Mouse (Mus musculus) forebrain, embryonic 11.5 days (tissue): Measurements from ENCODE around the gene Tbx1. TPM values are rescaled to one million over a fixed set of nuclear protein-coding genes. Genes with fewer than 3 reads are reported as not detected.
A peak's percentile ranks its signal among the peaks of the same experiment; 100 is the strongest.

Experiments used
- ATAC-seq: fragments of 200-750 bp; cut with Nextera tagmentation; replicated peaks from 2 replicates; pipeline ENCODE4 v1.8.0; 2017; ENCODE audit warnings: moderate TSS enrichment; ENCODE audit not compliant: low FRiP score
- DNase-seq: peaks from one replicate; pipeline ENCODE4 v3.0.0-alpha.2; 2017; ENCODE audit warnings: low spot score
- H3K27ac ChIP-seq: fragments of 300-500 bp; sonication (generic); 2 replicates; pipeline ENCODE4 v1.5.1; 2014; ENCODE audit warnings: low read depth, low read length
- H3K27me3 ChIP-seq: fragments of 300-500 bp; sonication (generic); 2 replicates; pipeline ENCODE4 v1.6.1; 2014; ENCODE audit warnings: mild to moderate bottlenecking, low read length, mixed read lengths; ENCODE audit not compliant: control insufficient read depth, insufficient read depth
- H3K36me3 ChIP-seq: fragments of 300-500 bp; sonication (generic); 2 replicates; pipeline ENCODE4 v1.6.1; 2014; ENCODE audit warnings: mild to moderate bottlenecking, low read length, moderate library complexity, mixed read lengths; ENCODE audit not compliant: control insufficient read depth, insufficient read depth
- H3K4me1 ChIP-seq: fragments of 300-500 bp; sonication (generic); replicated peaks from 2 replicates; pipeline ENCODE4 v1.6.1; 2014; ENCODE audit warnings: low read length, mixed read lengths; ENCODE audit not compliant: control insufficient read depth, insufficient read depth
- H3K4me2 ChIP-seq: fragments of 300-500 bp; sonication (generic); 2 replicates; pipeline ENCODE4 v1.6.1; 2014; ENCODE audit warnings: low read depth, mild to moderate bottlenecking, low read length, moderate library complexity, mixed read lengths; ENCODE audit not compliant: severe bottlenecking
- H3K4me3 ChIP-seq: fragments of 300-500 bp; sonication (generic); 2 replicates; pipeline ENCODE4 v1.5.1; 2014; ENCODE audit warnings: low read depth, low read length
- H3K9ac ChIP-seq: fragments of 300-500 bp; sonication (generic); 2 replicates; pipeline ENCODE4 v1.6.1; 2014; ENCODE audit warnings: low read length
- H3K9me3 ChIP-seq: fragments of 300-500 bp; sonication (generic); 2 replicates; pipeline ENCODE4 v1.6.1; 2016; ENCODE audit warnings: low read length, mixed read lengths; ENCODE audit not compliant: control insufficient read depth
- WGBS: fragments of 180-500 bp; shearing (Covaris S2); extraction: QIAGEN DNeasy Blood & Tissue Kit; methylation state at CpG from one replicate; pipeline ENCODE4 v1.1.7; 2014; 5-methylcytosine and 5-hydroxymethylcytosine counted together
- polyA plus RNA-seq: library from polyadenylated mRNA; unstranded; fragments of >200 nt; fragmentation: Nextera tagmentation; extraction: Ambion mirVana; gene quantifications from 2 replicates; pipeline ENCODE4 v1.2.1, GENCODE M21; 2014

Tbx1 gene
- polyA plus RNA-seq: 0.83 and 1.3 TPM in 2 replicates

GRCm38 (mm10) chr16:18589804-18590790 is at the start of gene Tbx1:
TSS of gene Tbx1 (minus strand) at chr16:18590671.
- DNase-seq (peak; percentile 74), ATAC-seq (no peak)
- Histone ChIP-seq H3K27me3 (peaks cover 79% of the 10 kb centered on the region), H3K36me3 (no peaks in the 10 kb centered on the region), H3K4me2 (peak within 1 kb of the TSS; percentile 46), H3K4me1 (peaks cover 22% of the 10 kb centered on the region), H3K4me3 (peak within 1 kb of the TSS; percentile 22; the same call in 1 of the 2 replicates), H3K9ac (no peak within 1 kb of the TSS), H3K9me3 (no peaks in the 10 kb centered on the region), H3K27ac (no peak within 1 kb of the TSS)
- under 1% methylated on average over 48 of the region's 48 CpGs for WGBS

- no peaks in the 10 kb centered on the region for H3K36me3 ChIP-seq
- H3K9ac ChIP-seq: no peak overlapping the region
- 92% methylated on average over 1 of the region's 1 CpGs for WGBS
These were observed 49.0 kb upstream of the Tbx1 start for GRCm38 (mm10) chr16:18639382-18639929.

GRCm38 (mm10) chr16:18638396-18638795 is 47.9 kb upstream of the Tbx1 start:
- H3K4me2 ChIP-seq: no peak overlapping the region
- no peaks in the 10 kb centered on the region for H3K36me3 ChIP-seq
- no peak for DNase-seq
- H3K27me3 ChIP-seq: no peaks in the 10 kb centered on the region
- no peak overlapping the region for H3K27ac ChIP-seq
- no peaks in the 10 kb centered on the region for H3K4me1 ChIP-seq
- no peaks in the 10 kb centered on the region for H3K9me3 ChIP-seq
- no peak for ATAC-seq
- no peak overlapping the region for H3K4me3 ChIP-seq
- H3K9ac ChIP-seq: no peak overlapping the region
- 52% methylated on average over 2 of the region's 2 CpGs for WGBS

More at GRCm38 (mm10) chr16:18639382-18639929, 49.0 kb upstream of the Tbx1 start:
- no peaks in the 10 kb centered on the region for H3K9me3 ChIP-seq
- ATAC-seq (no peak), DNase-seq (no peak)
- no peak overlapping the region for H3K4me3 ChIP-seq
- no peak overlapping the region for H3K4me2 ChIP-seq
- H3K27ac ChIP-seq: no peak overlapping the region
- no peaks in the 10 kb centered on the region for H3K27me3 ChIP-seq
- no peaks in the 10 kb centered on the region for H3K4me1 ChIP-seq

GRCm38 (mm10) chr16:18636804-18637203 is 46.3 kb upstream of the Tbx1 start:
- WGBS: 57% methylated on average over 3 of the region's 3 CpGs
- H3K27me3 ChIP-seq: no peaks in the 10 kb centered on the region
- no peak overlapping the region for H3K27ac ChIP-seq
- no peak for ATAC-seq
- H3K4me3 ChIP-seq: no peak overlapping the region
- H3K4me2 ChIP-seq: no peak overlapping the region
- DNase-seq: no peak
- no peak overlapping the region for H3K9ac ChIP-seq
- H3K9me3 ChIP-seq: no peaks in the 10 kb centered on the region
- no peaks in the 10 kb centered on the region for H3K36me3 ChIP-seq
- H3K4me1 ChIP-seq: no peaks in the 10 kb centered on the region

- no peaks in the 10 kb centered on the region for H3K36me3 ChIP-seq
- no peak for DNase-seq
- ATAC-seq: no peak
- no peaks in the 10 kb centered on the region for H3K27me3 ChIP-seq
- H3K4me2 ChIP-seq: no peak overlapping the region
- H3K9me3 ChIP-seq: no peaks in the 10 kb centered on the region
- H3K27ac ChIP-seq: no peak overlapping the region
- H3K4me1 ChIP-seq: no peaks in the 10 kb centered on the region
- H3K4me3 ChIP-seq: no peak overlapping the region
- H3K9ac ChIP-seq: no peak overlapping the region
- WGBS: 74% methylated on average over 5 of the region's 5 CpGs
These were observed 45.9 kb upstream of the Tbx1 start for GRCm38 (mm10) chr16:18636401-18636800.

- Histone ChIP-seq H3K4me3 (no peak overlapping the region), H3K9me3 (no peaks in the 10 kb centered on the region), H3K27me3 (peaks cover 3% of the 10 kb centered on the region; the same call in 1 of the 2 replicates), H3K4me1 (no peaks in the 10 kb centered on the region; the same call in 1 of the 2 replicates), H3K9ac (no peak overlapping the region), H3K36me3 (no peaks in the 10 kb centered on the region), H3K27ac (no peak overlapping the region), H3K4me2 (no peak overlapping the region)
- WGBS: 34% methylated on average over 1 of the region's 1 CpGs
- DNase-seq (no peak), ATAC-seq (no peak)
These were observed 42.9 kb upstream of the Tbx1 start for GRCm38 (mm10) chr16:18633333-18633732.

- H3K36me3 ChIP-seq: no peaks in the 10 kb centered on the region
- peaks cover 7% of the 10 kb centered on the region; the same call in 1 of the 2 replicates for H3K27me3 ChIP-seq
- no peak overlapping the region for H3K9ac ChIP-seq
- H3K4me3 ChIP-seq: no peak overlapping the region
- H3K9me3 ChIP-seq: no peaks in the 10 kb centered on the region
- 69% methylated on average over 2 of the region's 2 CpGs for WGBS
- no peak for DNase-seq
- no peak overlapping the region for H3K4me2 ChIP-seq
- no peak for ATAC-seq
- no peaks in the 10 kb centered on the region; the same call in 1 of the 2 replicates for H3K4me1 ChIP-seq
- no peak overlapping the region for H3K27ac ChIP-seq
These were observed 42.3 kb upstream of the Tbx1 start for GRCm38 (mm10) chr16:18632816-18633215.

- DNase-seq: peak; percentile 33
- no peak for ATAC-seq
- no peak overlapping the region for H3K27ac ChIP-seq
- no peaks in the 10 kb centered on the region for H3K36me3 ChIP-seq
- H3K4me2 ChIP-seq: no peak overlapping the region
- H3K4me3 ChIP-seq: no peak overlapping the region
- 58% methylated on average over 3 of the region's 3 CpGs for WGBS
- peaks cover 15% of the 10 kb centered on the region for H3K27me3 ChIP-seq
- no peaks in the 10 kb centered on the region for H3K9me3 ChIP-seq
- H3K4me1 ChIP-seq: no peaks in the 10 kb centered on the region; the same call in 1 of the 2 replicates
- H3K9ac ChIP-seq: no peak overlapping the region
These were observed 41.6 kb upstream of the Tbx1 start for GRCm38 (mm10) chr16:18632059-18632458.
